Mouse (Mus musculus): ENCODE measurements around the gene Nfkbie. TPM values are rescaled to one million over a fixed set of nuclear protein-coding genes. Genes with fewer than 3 reads are reported as not detected.

Gene Nfkbie
- total RNA-seq (2021): 1 to 10 TPM; 2.6 to 3.4 TPM

DNA sequence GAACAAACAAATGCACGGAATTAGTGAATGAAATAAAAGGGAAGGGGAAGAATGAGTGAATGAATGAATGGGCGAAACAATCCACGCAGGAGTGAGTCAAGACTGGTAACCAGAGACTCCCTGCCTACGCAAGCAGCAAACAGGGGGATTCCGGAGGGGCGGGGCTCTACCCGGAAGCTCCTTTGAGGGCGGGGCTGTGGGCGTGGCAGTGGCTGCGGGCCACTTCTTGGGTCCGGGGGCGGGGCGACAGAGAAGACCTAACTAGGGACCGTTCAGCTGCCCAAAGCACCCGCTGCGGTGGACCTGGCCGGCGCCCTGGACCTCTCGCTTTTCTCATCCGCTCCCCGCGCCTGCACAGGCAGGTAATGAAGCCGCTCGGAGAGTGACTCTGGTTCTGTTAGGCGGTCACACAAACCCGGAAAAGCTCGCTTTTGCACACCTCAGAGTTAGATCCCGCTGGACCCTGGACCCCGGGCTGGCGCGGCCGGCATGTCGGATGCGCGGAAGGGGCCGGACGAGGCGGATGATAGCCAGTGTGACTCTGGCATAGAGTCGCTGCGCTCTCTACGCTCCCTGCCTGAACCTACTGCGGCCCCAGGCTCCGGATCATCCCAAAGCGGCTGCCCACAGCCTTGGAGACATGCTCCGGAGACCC lies at the start of gene Nfkbie:
Gene Nfkbie, plus strand, starts transcription at position 252 of the 655 bp plus-strand sequence.
- DNase-seq: peak; percentile 85 to 86

DNA sequence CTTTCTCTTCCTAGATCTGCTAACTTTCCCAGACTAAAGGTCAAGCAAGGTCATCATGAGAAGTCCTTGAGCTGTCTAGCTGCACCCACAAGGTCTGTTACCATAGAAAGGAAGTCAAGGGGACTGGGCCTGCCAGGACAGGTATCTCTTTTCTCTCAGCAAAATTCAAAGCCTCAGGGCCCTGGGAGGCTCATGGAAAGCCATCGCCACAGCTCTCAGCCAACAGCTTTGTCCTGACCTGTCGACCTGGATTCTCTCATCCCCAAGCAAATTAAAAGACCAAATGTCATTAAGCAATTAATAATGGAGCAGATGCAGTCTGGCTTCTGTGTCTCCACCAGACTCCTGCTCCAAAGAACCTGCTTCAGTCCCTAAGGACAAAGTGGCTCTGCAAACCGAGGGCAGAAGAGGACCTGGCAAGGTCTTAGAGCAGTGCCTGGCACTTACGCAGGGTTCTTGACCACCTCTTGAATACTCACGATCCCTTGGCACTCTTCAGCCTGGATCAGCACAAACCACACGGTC lies 49.5 kb upstream of the Nfkbie start:
- DNase-seq: no peak

DNA sequence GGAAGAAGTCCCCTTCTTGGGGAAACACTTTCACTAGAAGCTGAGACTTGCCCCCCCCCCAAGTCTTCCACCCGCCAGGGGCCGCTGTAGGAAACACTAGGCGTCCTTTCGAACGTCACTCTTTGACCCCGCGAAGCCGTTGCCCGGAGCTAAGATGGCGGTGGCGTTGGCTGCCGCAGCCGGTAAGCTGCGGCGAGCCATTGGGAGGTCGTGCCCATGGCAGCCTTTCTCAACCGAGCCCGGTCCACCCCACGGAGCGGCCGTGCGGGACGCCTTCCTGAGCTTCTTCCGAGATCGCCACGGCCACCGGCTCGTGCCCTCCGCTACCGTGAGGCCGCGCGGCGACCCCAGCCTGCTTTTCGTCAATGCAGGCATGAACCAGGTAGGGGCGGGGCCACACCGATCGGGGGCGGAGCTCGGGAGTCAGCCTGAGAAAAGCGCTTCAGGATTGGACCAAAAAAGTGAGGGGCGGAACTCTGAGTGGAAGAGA lies 48.8 kb upstream of the Nfkbie start, which contains the start of gene Aars2:
Gene Aars2, plus strand, starts transcription at position 142 of the 490 bp plus-strand sequence.
- peak; percentile 93 for DNase-seq

DNA sequence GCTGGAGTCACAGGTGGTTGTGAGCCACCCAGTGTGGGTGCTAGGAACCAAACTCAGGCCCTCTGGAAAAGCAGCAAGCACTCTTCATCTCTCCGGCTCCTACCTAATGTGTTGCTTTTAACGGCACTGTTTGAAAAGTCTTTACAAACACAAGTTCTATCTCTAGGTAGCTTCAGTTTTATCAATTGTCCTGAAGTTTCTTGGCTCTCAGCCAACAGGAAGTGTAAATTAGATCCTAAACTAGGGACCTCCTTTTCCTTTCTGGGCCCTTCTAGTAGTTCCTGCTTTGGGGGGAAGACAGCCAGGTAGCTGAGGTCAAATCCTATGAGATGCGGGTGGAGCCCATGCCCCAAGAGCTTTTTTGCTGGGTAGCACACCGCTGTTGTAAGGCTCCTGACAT lies 44.6 kb upstream of the Nfkbie start:
- no peak for DNase-seq

DNA sequence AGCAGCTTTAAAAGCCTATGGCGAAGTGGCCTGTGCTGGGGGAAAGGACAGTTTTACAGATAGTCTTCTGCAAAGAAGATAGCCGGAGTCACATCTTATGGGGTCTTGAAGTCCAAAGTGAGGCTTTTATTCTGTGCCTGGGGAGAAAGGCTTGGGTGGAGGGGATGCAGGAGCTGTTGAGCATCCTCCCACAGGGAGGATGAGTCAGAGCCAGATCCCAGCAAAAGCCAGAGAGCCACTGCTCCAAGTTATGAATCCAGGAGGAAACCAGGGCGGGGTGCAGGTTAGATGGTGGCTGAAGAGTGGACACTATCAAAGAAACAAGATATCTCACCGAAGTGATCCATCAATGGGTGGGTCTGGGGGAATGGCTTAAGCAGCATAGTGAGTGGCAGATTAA lies 43.7 kb upstream of the Nfkbie start:
- DNase-seq: no peak

DNA sequence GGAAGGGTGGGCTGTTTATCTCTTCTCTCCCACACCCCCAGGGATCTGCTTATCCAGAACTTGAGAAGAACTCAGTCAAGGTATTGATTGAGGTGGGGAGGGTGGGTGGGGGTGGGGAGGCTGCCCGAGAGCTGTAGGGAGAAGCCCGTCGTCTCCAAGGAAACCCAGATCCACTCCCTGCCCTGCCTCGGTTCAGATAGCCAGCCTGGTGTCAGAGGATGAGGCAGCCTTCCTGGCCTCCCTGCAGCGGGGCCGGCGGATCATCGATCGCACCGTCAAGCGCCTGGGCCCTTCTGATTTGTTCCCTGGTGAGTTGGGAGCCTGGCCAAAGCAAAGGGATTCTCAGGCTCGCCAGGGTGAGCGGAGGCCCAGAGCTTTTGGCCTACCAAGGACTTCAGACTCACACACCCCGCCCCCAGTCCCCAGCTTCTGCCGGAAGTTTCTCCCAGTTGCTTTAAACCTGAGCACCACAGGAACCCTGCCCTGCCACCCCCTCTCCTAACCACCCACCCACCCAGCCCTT lies 40.2 kb upstream of the Nfkbie start:
- no peak for DNase-seq

DNA sequence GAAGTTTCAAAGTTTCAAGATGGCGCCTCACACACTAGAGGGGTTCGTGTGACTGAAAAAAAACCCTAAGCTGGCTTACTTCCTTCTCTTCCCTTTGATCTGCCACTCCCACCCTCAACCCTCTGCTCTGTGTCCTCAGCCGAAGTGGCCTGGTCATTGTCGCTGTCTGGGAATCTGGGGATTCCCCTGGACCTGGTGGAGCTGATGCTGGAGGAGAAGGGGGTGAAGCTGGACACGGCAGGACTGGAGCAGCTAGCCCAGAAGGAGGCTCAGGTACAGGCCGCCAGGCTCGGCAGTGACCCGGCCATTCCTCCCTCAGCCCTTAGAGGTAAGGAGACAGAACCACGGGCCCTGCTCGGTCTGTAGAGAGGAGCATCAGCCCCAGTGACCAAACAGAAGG lies 39.7 kb upstream of the Nfkbie start:
- no peak for DNase-seq

DNA sequence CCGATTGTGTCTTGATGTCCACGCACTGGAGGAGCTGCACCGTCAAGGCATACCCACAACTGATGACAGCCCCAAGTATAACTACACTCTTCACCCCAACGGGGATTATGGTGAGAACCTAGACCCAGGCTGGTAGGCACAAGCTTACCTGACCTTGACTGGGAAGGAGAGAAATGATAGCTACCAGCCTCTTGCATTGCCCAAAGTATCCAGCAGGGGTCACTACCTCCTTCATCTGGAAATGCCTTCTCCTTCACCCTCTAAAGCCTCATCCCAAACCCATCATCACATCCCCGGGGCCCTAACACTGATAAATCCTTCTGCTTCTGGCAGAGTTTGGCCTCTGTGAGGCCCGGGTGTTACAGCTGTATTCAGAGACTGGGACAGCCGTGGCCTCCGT lies 39.0 kb upstream of the Nfkbie start:
- peak; percentile 76 to 84 for DNase-seq

DNA sequence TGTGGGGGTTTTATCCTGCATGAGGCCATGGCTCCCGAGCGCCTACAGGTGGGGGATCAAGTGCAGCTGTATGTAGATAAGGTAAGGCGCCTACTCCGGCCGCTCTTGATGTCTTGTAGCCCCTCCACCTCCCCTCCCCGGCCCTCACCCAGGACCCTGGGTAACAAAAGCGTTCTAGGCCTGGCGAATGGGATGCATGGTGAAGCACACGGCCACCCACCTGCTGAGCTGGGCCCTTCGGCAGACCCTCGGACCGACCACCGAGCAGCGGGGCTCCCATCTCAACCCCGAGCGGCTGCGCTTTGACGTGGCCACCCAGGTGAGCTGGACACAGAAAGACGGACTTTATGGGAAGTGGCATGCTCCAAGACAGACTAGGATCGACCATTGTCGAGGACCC lies 38.4 kb upstream of the Nfkbie start:
- DNase-seq: no peak

DNA sequence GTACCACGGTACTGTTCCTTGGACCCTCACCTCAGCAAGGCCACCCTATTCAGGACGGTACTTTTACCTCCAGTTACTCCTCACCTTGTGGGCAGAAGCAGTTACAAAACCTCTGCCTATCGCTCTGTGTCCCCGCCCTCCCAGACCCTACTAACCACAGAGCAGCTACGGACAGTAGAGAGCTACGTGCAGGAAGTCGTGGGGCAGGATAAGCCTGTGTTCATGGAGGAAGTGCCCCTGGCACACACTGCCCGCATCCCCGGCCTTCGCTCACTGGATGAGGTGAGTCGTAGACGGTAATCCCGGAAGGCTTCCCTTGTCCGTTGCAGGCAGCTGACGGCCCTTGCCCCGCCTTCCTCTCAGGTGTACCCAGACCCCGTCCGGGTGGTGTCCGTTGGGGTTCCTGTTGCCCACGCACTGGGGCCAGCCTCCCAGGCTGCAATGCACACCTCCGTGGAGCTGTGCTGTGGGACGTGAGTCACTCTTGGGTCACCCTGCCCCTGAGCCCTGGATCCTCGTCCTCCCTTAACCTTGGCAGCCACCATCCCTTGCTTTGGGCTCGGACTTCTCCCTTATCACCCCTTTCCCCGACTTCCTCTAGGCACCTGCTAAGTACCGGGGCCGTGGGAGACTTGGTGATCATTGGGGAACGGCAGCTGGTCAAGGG lies 37.8 kb upstream of the Nfkbie start:
- DNase-seq: no peak

DNA sequence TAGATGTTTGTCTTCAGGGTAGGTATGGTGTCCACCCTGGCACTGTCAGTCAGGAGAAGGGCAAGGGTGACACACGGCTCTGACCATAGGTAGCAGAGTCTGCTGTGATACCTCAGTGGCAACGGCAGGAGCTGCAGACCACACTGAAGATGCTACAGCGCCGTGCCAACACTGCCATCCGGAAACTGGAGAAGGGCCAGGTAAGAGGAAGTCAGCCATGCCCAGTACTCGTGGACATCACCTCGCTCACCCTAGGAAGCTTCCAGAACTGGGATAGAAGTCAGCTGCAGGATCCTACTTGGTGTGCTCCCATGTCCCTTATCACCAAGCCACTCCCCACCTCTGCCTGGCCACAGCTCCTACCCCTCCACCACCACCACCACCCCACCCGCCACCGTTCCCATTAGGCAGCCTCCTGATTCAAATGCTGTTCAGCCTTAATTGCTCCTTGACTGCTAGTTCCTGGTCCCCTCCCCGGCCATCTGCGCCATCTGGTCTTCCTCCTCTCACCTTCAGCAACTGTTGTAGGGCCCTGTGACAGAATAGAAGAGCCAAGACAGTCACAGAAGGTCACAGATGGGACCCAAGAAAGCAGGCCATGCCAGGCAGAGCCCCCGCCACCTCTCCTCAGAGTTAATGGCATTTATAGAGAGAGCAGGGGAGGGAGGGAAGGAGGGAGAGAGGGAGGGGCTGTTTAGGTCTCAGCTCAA lies 36.6 kb upstream of the Nfkbie start:
- no peak for DNase-seq

DNA sequence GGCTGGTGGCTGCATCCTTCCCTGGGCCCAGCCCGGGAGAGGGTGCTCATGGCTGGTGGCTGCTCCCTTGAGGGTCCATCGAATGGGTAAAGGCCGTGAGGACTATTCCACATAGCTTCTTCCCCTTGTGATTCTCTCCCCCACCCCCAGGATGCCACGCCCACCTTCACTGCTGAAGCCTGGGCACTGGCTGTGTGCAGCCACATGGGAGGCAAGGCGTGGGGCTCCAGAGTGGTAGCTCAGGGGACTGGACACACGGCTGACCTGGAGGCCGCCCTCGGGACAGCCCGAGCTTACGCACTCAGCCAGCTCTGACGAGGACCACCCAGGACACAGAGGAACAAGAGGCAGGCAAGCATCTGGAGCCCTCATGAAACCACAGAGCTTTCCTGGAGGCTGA lies 35.4 kb upstream of the Nfkbie start:
- DNase-seq: no peak

DNA sequence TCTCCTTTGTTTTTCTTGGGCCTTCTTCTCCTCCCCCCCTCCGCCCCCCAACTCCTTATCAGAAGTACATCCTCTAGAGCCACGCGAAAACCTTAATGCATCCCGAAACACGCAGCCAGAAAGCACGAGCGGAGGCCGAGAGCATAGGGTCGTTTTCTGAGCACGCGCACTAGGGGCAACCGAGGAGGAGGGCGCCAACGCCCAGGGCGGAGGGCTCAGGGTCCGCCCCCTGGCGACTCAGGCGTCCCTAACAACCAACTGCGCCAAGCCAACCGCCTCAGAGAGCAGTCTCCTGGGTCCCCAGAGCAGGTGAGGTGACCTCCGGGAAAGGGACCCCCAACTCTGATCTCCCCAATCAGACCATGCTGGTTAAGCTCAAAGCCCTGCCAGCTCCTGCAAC lies 32.2 kb upstream of the Nfkbie start, which contains the start of gene Tcte1:
Gene Tcte1, plus strand, starts transcription at position 172 of the 400 bp plus-strand sequence.
- DNase-seq: no peak

DNA sequence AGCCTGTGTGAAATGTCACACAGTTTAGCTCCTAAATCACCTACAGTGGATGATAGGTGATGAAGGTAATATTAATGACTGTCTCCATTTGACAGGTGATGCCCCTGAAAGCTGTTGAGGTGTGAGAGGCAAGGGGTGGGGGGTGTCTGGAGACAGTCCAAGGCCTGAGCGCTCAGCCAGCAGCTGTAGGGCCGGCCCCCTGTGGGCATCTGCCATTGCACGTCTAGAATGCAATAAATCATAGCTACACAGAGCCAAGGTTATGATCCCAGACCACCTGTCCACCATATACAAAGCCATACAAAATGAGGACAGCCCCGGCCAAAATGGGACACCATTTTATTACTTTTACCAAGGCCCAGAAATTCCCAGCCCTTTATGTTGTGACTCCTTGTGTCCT lies 30.5 kb upstream of the Nfkbie start:
- DNase-seq: no peak

DNA sequence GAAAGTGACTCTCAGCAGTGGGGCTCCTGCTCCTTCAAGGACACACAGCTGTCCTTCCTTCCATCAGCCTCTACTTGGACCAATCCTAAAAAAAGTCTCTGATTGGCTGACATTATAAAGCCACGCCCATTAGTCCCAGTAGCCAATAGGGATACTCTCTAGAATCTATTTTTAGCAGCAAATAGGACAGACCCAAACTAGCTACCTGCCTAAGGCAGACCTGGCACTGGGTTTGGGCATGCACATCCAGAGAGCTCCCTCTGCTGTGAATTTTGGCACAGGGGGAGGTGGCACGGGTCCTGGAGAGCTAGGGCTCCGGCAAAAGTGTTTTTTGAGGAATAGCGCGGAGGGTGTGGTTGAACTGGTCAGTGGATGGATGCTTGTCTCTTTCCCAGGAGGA lies 28.9 kb upstream of the Nfkbie start:
- no peak for DNase-seq

DNA sequence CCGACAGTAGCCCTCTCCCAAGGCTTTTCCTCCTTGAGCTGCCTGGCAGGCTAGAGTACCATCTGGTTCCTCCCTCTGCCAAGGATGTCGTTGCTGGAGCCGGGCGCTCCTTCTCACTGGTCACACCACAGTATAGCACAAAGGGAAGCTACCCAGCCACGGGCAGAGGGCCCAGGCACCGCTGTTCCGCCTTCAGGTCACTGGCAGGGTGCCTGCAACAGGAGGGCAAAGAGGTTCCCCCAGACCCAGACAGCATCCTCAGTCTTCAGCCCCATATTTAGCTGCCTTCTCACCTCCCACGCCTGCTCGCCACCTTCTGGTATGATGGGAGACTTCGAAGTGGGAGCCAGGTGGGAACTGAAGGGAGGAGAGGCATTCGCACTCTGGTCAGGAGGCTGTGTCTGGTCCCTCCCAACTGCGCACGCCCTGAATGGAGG lies 25.1 kb upstream of the Nfkbie start:
- DNase-seq: no peak

DNA sequence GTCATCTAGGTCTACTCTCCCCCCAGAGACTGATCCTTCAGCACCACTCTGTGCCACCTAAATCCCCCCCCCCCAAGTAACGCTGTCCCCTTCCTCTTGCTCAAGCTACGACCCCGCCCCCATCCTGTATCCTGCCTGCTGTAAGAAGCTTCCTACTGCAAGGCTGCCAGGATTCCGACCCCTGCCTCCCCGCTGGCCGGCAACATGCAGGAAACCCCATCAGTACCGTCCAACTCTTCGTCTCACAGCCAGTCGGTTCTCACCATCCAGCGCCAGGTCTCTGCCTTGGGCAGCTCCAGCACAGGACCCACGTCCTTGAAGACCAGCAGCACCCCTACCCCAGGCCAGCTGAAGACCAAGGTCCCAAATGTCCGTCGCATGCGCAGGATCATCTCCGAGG lies 22.6 kb upstream of the Nfkbie start:
- no peak for DNase-seq

DNA sequence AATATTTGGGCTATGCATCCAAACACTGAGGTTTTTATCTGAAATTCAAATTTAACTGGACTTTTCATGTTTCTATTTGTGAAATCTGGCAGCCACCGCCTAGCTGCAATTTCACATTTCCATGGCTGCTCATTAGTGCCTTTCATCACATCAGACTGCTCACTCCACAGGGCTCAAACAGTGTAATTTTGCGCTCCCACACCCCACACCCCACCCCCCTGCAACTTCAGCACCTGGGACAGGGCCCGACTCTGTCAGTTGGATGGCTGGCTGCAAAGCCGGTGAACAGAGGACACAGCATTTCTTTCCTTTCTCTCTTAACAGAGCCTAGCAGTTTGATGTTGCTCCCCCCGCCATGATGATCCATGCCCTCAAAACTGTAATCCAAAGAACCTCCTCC lies 19.2 kb upstream of the Nfkbie start:
- no peak for DNase-seq

DNA sequence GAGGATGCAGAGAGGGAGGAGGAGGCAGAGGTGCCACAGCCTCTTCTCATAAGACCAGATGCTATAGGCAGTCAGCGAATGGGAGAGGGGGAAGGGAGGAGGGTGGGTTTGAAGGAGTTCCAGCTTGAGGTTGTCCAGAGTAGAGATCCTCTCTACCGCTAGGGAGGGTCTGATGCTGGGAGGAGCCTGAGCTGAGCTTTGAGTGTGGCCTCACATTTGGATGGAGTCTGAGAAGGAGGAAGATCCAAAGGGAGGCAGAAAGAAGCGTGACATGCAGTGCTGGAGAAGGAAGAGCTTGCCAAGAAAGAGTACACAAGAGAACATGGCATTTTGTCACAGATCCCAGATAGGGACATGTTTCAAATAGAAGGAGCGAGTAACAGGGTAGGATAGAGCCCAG lies 17.1 kb upstream of the Nfkbie start:
- DNase-seq: no peak

DNA sequence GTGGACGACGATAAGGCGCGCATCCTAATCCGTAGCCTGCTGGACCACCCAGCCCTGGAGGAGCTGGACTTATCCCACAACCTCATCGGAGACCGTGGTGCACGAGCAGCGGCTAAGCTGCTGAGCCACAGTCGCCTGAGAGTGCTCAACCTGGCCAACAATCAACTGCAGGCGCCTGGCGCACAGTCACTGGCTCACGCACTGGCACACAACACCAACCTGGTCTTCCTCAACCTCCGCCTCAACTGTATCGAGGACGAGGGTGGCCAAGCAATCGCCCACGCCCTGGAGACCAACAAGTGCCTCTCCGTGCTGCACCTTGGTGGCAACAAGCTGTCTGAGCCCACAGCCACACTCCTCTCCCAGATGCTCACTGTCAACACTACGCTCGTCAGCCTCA lies 15.8 kb upstream of the Nfkbie start:
- DNase-seq: no peak

DNA sequence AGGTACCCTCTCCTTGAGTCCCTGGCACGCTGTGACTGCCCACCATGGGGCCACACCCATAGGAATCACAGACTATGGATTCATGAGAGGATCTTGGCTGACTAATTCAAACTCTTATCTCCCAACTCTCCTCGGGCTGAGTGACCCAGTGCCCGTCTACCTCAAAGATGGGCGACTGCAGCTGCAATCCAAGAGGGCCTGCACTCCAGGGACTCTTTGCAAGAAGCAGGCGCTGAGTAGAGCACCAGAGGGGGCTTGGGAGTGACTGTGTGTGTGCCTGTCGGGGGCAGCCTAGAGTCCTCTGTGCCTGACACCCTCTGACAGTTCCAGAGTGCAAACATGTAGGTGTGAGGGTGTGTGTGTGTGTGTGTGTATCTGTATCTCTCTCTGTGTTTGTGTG lies 13.4 kb upstream of the Nfkbie start:
- no peak for DNase-seq

DNA sequence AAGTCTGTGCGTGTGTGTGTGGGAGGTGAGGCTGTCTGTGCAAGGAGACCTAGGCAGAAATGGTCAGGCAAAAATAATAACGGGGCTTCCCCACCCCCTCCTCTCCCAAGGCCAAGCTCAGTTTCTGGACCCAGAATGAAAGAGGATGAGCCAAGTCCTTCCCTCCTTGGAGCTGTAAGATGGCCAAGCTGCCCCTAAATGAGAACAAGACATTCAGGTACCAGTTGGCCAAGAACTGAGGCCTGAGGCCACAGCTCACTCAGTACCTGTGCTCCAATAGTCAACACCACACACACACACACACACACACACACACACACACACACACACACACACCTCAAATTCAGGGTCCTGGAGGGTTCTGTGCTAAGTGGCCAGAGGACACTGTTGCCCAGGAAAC lies 12.8 kb upstream of the Nfkbie start:
- no peak for DNase-seq

DNA sequence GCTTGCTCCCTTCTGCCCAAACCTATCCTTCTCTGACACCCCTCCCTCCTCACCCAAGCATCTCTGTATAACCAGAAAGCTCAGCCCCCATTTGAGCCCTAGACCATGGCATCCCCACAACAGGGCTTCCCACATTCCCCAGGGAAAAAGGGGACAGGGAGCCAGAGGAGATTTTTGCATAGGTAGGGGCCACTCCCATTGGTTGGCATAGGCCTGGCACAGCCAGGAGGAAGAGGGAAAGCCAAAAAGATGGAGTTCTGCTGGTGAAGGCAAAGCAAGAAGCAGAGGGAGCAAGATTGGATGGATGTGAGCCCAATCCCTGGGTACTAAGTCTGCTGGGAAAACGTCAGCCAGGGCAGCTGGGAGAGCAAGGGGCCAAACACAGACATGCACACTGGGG lies 12.4 kb upstream of the Nfkbie start:
- no peak for DNase-seq

Data from layer of hippocampus, postnatal 36 days (tissue).